Mouse (Mus musculus) forebrain, postnatal 0 days (tissue): ENCODE measurements at regions not wholly inside any gene's neighbourhood (a gene's known extent, or its start where the extent isn't known, plus 50 kb on each side); places are given as distances from the start of the nearest gene placed in this dataset.

Experiments
- ATAC-seq: fragments of 200-750 bp; cut with Nextera tagmentation; 2 replicates; pipeline ENCODE4 v1.8.0; 2017; ENCODE audit warnings: mild to moderate bottlenecking, moderate library complexity
- DNase-seq: peaks from one replicate; pipeline ENCODE4 v3.0.0-alpha.2; 2015
- H3K27ac ChIP-seq: fragments of 300-500 bp; sonication (generic); 2 replicates; pipeline ENCODE4 v1.5.1; 2014; ENCODE audit warnings: low read depth, mild to moderate bottlenecking, antibody characterized with exemption, low read length, moderate library complexity, mixed read lengths
- H3K27me3 ChIP-seq: fragments of 300-500 bp; sonication (generic); 2 replicates; pipeline ENCODE4 v1.6.1; 2014; ENCODE audit warnings: mild to moderate bottlenecking, low read length, mixed read lengths; ENCODE audit not compliant: insufficient read depth
- H3K36me3 ChIP-seq: fragments of 300-500 bp; sonication (generic); 2 replicates; pipeline ENCODE4 v1.6.1; 2014; ENCODE audit warnings: mild to moderate bottlenecking, moderate library complexity; ENCODE audit not compliant: insufficient read depth
- H3K4me1 ChIP-seq: fragments of 300-500 bp; sonication (generic); 2 replicates; pipeline ENCODE4 v1.6.1; 2014; ENCODE audit warnings: antibody characterized with exemption; ENCODE audit not compliant: insufficient read depth
- H3K4me2 ChIP-seq: fragments of 300-500 bp; sonication (generic); 2 replicates; pipeline ENCODE4 v1.6.1; 2014; ENCODE audit warnings: low read depth, mild to moderate bottlenecking, moderate library complexity
- H3K4me3 ChIP-seq: fragments of 300-500 bp; sonication (generic); 2 replicates; pipeline ENCODE4 v1.5.1; 2014; ENCODE audit warnings: low read depth, low read length, mixed read lengths
- H3K9ac ChIP-seq: fragments of 300-500 bp; sonication (generic); 2 replicates; pipeline ENCODE4 v1.6.1; 2014; ENCODE audit warnings: mild to moderate bottlenecking
- H3K9me3 ChIP-seq: fragments of 300-500 bp; sonication (generic); 2 replicates; pipeline ENCODE4 v1.6.1; 2016; ENCODE audit warnings: low read length
- CTCF ChIP-seq: sonication (generic); IDR thresholded peaks from 2 replicates; pipeline ENCODE4 v1.5.1; 2016; ENCODE audit warnings: antibody characterized with exemption, control low read depth, low read depth
- WGBS: fragments of 180-500 bp; shearing (Covaris S2); extraction: QIAGEN DNeasy Blood & Tissue Kit; methylation state at CpG from one replicate; pipeline ENCODE4 v1.1.7; 2014; 5-methylcytosine and 5-hydroxymethylcytosine counted together

DNA sequence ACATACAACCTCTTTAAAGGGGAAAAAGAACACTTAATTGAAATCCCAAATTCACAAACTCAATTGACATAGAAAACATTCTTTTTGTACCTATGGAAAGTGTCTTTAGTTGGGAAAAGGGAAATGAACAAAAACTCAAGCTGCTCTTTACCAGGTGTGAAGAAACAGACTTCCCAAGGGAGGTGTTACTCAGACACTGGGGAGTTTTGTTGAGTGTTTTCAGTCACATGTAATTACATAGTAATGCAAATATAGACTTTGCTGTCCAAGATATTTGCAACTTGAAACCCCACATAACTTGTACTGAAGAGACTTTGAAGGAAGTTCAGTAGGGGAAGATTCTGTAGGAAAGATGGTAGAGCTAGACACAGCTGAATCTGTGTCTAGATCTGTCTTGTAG is 547.7 kb upstream of the Zfp960 start:
- H3K4me2 ChIP-seq: no peak overlapping the region
- H3K27ac ChIP-seq: no peak overlapping the region
- no peak overlapping the region for H3K9ac ChIP-seq
- H3K27me3 ChIP-seq: no peaks in the 10 kb centered on the region
- H3K4me1 ChIP-seq: no peaks in the 10 kb centered on the region
- no peak overlapping the region for H3K4me3 ChIP-seq
- DNase-seq (no peak), ATAC-seq (no peak)
- no peaks in the 10 kb centered on the region for H3K36me3 ChIP-seq
- no peaks in the 10 kb centered on the region for H3K9me3 ChIP-seq
- no peak for TF ChIP-seq CTCF

DNA sequence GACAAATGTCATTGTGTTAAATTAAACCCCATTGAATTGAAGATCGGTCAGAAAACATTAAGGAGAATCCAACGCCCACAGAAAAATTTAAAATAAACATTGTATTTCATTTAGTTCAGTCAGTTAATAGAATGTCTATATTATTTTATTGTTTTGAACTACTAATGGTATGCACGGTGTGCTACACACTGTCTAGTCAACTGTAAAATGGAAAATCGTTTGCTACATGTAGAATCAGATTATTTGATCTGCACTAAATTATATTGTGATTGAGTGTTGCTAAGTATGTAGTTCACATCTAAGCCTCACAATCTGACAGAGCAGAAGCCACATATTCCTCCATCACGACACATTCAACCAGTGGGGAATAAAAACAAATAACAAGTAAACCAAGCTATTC is 570.0 kb upstream of the Zfp960 start:
- peak; percentile 43; the same call in 1 of the 2 replicates for ATAC-seq
- H3K9ac ChIP-seq: no peak overlapping the region
- H3K4me1 ChIP-seq: no peaks in the 10 kb centered on the region
- H3K36me3 ChIP-seq: no peaks in the 10 kb centered on the region
- no peak for DNase-seq
- H3K27me3 ChIP-seq: no peaks in the 10 kb centered on the region
- no peak overlapping the region for H3K27ac ChIP-seq
- WGBS: 30% methylated on average over 5 of the region's 5 CpGs
- H3K4me3 ChIP-seq: no peak overlapping the region
- no peak overlapping the region for H3K4me2 ChIP-seq
- no peaks in the 10 kb centered on the region for H3K9me3 ChIP-seq
- TF ChIP-seq CTCF: no peak

- no peak overlapping the region for H3K27ac ChIP-seq
- no peak overlapping the region for H3K4me3 ChIP-seq
- H3K27me3 ChIP-seq: no peaks in the 10 kb centered on the region
- no peak overlapping the region for H3K9ac ChIP-seq
- 25% methylated on average over 2 of the region's 2 CpGs for WGBS
- TF ChIP-seq CTCF: no peak
- ATAC-seq (peak; percentile 74; the same call in 1 of the 2 replicates), DNase-seq (no peak)
- H3K4me2 ChIP-seq: no peak overlapping the region
- no peaks in the 10 kb centered on the region for H3K9me3 ChIP-seq
- H3K36me3 ChIP-seq: no peaks in the 10 kb centered on the region
- no peaks in the 10 kb centered on the region for H3K4me1 ChIP-seq
Measured at GRCm38 (mm10) chr17:16493546-16493945, 570.4 kb upstream of the Zfp960 start.

- ATAC-seq (no peak), DNase-seq (no peak)
- H3K9ac ChIP-seq: no peak overlapping the region
- H3K4me3 ChIP-seq: no peak overlapping the region
- H3K27ac ChIP-seq: no peak overlapping the region
- H3K36me3 ChIP-seq: no peaks in the 10 kb centered on the region
- H3K27me3 ChIP-seq: no peaks in the 10 kb centered on the region
- H3K4me2 ChIP-seq: no peak overlapping the region
- 94% methylated on average over 4 of the region's 4 CpGs for WGBS
- no peaks in the 10 kb centered on the region for H3K4me1 ChIP-seq
- H3K9me3 ChIP-seq: no peaks in the 10 kb centered on the region
- TF ChIP-seq CTCF: no peak
Measured at GRCm38 (mm10) chr17:16492551-16492950, 571.4 kb upstream of the Zfp960 start.

DNA sequence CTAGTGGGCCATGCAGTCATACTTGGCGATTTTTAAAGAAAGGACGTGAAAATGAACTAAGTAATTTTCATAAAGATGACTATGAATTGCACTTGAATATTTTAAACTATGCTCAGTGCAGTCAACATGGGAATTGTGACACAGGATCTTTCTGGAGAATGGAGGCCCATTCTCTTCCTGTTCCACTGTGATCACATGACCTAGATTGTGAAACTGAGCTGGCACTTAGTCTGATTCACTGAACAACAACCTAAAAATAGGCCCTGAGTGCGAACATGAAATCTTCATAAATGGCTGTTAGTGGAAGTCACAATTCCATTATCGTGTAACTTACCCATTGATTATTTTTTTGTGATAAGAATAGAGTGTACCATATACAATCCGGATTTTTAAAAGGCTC is 577.6 kb upstream of the Zfp960 start:
- DNase-seq (no peak), ATAC-seq (no peak)
- no peaks in the 10 kb centered on the region for H3K4me1 ChIP-seq
- TF ChIP-seq CTCF: no peak
- H3K9me3 ChIP-seq: no peaks in the 10 kb centered on the region
- 90% methylated on average over 5 of the region's 5 CpGs for WGBS
- no peaks in the 10 kb centered on the region for H3K27me3 ChIP-seq
- H3K4me2 ChIP-seq: no peak overlapping the region
- H3K9ac ChIP-seq: no peak overlapping the region
- no peaks in the 10 kb centered on the region for H3K36me3 ChIP-seq
- no peak overlapping the region for H3K27ac ChIP-seq
- no peak overlapping the region for H3K4me3 ChIP-seq

DNA sequence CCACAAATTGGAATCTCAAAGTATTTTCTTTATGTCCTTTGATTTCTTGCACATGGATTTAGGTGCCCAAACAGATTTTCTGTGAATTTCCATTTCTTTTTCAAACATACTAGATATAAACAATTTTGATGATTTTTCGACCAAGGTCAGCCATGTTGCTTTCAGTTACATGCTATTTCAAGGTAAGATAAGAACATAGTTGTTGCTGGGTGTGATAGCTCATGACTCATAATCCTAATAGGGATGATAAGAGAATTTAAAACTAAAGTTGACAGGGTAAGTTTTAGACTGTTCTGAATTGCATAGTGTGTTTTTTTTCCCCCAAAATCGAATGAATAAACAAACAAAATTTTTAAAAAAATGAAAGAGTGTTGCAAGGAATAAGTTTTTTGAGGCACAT is 579.9 kb upstream of the Zfp960 start:
- no peaks in the 10 kb centered on the region for H3K27me3 ChIP-seq

DNA sequence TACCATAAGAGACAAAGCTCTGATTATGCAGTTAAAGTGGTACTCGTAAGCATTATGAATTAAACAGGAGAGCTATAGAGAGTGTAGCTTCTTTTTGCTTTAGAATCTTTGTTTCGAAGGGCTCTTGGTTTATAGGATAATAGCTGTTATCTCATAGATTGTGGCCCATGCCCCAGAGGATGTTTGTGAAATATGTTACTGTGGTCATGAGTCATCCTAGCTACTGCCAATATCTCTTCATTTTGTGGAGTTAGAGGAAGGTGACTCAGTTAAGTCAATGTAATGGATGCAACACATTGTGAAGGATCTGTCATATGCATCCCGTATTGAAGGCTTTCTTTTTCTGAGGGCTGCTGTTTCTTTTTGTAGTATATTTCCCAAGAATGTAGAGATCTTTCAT is 582.2 kb upstream of the Zfp960 start:
- no peak overlapping the region for H3K4me2 ChIP-seq
- H3K27me3 ChIP-seq: no peaks in the 10 kb centered on the region
- H3K9me3 ChIP-seq: no peaks in the 10 kb centered on the region
- no peak for DNase-seq
- H3K4me3 ChIP-seq: no peak overlapping the region
- 93% methylated on average over 3 of the region's 3 CpGs for WGBS
- H3K36me3 ChIP-seq: no peaks in the 10 kb centered on the region
- H3K4me1 ChIP-seq: no peaks in the 10 kb centered on the region
- ATAC-seq: no peak
- no peak for TF ChIP-seq CTCF
- H3K27ac ChIP-seq: no peak overlapping the region
- no peak overlapping the region for H3K9ac ChIP-seq

More for the DNA sequence above, 579.9 kb upstream of the Zfp960 start:
- no peak for TF ChIP-seq CTCF
- Histone ChIP-seq H3K4me2 (no peak overlapping the region), H3K36me3 (no peaks in the 10 kb centered on the region), H3K9me3 (no peaks in the 10 kb centered on the region), H3K9ac (no peak overlapping the region), H3K27ac (no peak overlapping the region), H3K4me3 (no peak overlapping the region), H3K4me1 (no peaks in the 10 kb centered on the region)
- DNase-seq: no peak
- WGBS: 87% methylated on average over 2 of the region's 2 CpGs
- ATAC-seq: no peak

- H3K36me3 ChIP-seq: no peaks in the 10 kb centered on the region
- no peak overlapping the region for H3K4me2 ChIP-seq
- ATAC-seq (no peak), DNase-seq (no peak)
- no peak overlapping the region for H3K9ac ChIP-seq
- no peaks in the 10 kb centered on the region for H3K4me1 ChIP-seq
- H3K27ac ChIP-seq: no peak overlapping the region
- no peak for TF ChIP-seq CTCF
- 71% methylated on average over 1 of the region's 1 CpGs for WGBS
- H3K4me3 ChIP-seq: no peak overlapping the region
- no peaks in the 10 kb centered on the region for H3K9me3 ChIP-seq
- H3K27me3 ChIP-seq: no peaks in the 10 kb centered on the region
Measured at GRCm38 (mm10) chr17:16480579-16480978, 583.3 kb upstream of the Zfp960 start.
